In genomic region chr5:124989724-124990123, GRCm38 (mm10) we compare ENCODE assay signal across 22 mouse cellular contexts. TPM values are rescaled to one million over a fixed set of nuclear protein-coding genes. Genes with fewer than 3 reads are reported as not detected.
A peak's percentile ranks its signal among the peaks of the same experiment; 100 is the strongest.
DNase-seq lines count a peak whose midpoint lies in the region; ATAC-seq and TF ChIP-seq lines count a peak whose summit lies in the region.
"Had no signal": no experiment of that assay in that cellular context is flagged by ENCODE, and none has a peak within 500 bp of the region (broad histone marks: within the 10 kb centered on the region; RNA-seq: fewer than 3 reads in every experiment).

No protein-coding gene starts in this region.

- 0 out of 2 replicates have a peak, but pooled peaks cover 6% of the 10 kb centered on the region for H3K27me3 ChIP-seq in heart, embryonic 12.5 days (replicated peaks)
- H3K27me3 ChIP-seq: embryonic facial prominence, embryonic 13.5 days; Patski had no signal

- no peak for ATAC-seq in heart, embryonic 12.5 days (ENCODE audit: insufficient number of reproducible peaks, low FRiP score)
- ATAC-seq: CD4-positive, CD25-positive, alpha-beta regulatory T cell, adult 4 months; forebrain, embryonic 14.5 days; hindbrain, postnatal 0 days; intestine, postnatal 0 days; Patski had no signal

- no peak overlapping the region for H3K9ac ChIP-seq in heart, embryonic 12.5 days
- H3K9ac ChIP-seq: embryonic facial prominence, embryonic 13.5 days had no signal

- intact Hi-C loops in left cerebral cortex, adult 2 months (cut with DNase I): no loop called here

- 64% methylated on average over 2 of the region's 2 CpGs for WGBS in heart, embryonic 12.5 days

- no peak overlapping the region for H3K27ac ChIP-seq in heart, embryonic 12.5 days (ENCODE audit: poor library complexity, severe bottlenecking)
- H3K27ac ChIP-seq in left cerebral cortex, adult 2 months: no peak overlapping the region
- H3K27ac ChIP-seq: embryonic facial prominence, embryonic 13.5 days; hindbrain, embryonic 10.5 days; hindbrain, postnatal 0 days had no signal

- TF ChIP-seq CTCF in left cerebral cortex, adult 2 months (IDR thresholded peaks at IDR 0.05): no peak

- H3K9me3 ChIP-seq in heart, embryonic 12.5 days (replicated peaks): no peaks in the 10 kb centered on the region
- H3K9me3 ChIP-seq: embryonic facial prominence, embryonic 13.5 days; hindbrain, embryonic 10.5 days had no signal

- H3K4me2 ChIP-seq in heart, embryonic 12.5 days: no peak overlapping the region
- H3K4me2 ChIP-seq: embryonic facial prominence, embryonic 13.5 days had no signal

- peak; percentile 96 for DNase-seq in heart, adult 11 months
- peak; percentile 62 for DNase-seq in kidney, adult 9 months
- DNase-seq in kidney, adult 18-20 months: no peak
- DNase-seq in adipocyte (ENCODE audit: low spot score): peak; percentile 81
- DNase-seq in kidney, postnatal 36 days: peak; percentile 39 to 69
- DNase-seq in gastrocnemius, adult 8-10 months (ENCODE audit: low spot score in 2 of 2): no peak
- DNase-seq in left cerebral cortex, adult 2 months (ENCODE audit: extremely low spot score in 1 of 2, low spot score in 2 of 2): no peak
- DNase-seq: adrenal gland, postnatal 14 days; cerebellum, adult 11 months; left cerebral cortex, postnatal 4 days; liver; right cerebral cortex, postnatal 25 days; thymus, adult 18-20 months; thymus, postnatal 4 days had no signal

- peaks cover 15% of the 10 kb centered on the region for H3K4me1 ChIP-seq in heart, embryonic 12.5 days (replicated peaks)
- H3K4me1 ChIP-seq: embryonic facial prominence, embryonic 13.5 days had no signal

- H3K36me3 ChIP-seq in heart, embryonic 12.5 days: no peaks in the 10 kb centered on the region
- H3K36me3 ChIP-seq: embryonic facial prominence, embryonic 13.5 days; hindbrain, embryonic 10.5 days had no signal

- H3K4me3 ChIP-seq in heart, embryonic 12.5 days: no peak overlapping the region
- H3K4me3 ChIP-seq in left cerebral cortex, adult 2 months: no peak overlapping the region
- H3K4me3 ChIP-seq: embryonic facial prominence, embryonic 13.5 days; hindbrain, embryonic 10.5 days had no signal

RNA-seq across cellular contexts. Expression of gene Rflna, which starts 13.3 kb away (rescaled TPM):
- 1.2 and 1.6 TPM in 2 replicates for polyA plus RNA-seq in heart, embryonic 12.5 days (2016; fragmentation: Nextera tagmentation; extraction: Ambion mirVana)
- total RNA-seq in gastrocnemius, adult 8-10 months (2022): under 1 TPM in 1 of 4 experiments, not detected in 3; 0.19 TPM
- 1 to 10 TPM in 1 of 2 experiments, not detected in 1; 1.0 TPM for total RNA-seq in left cerebral cortex, adult 2 months (2021)
- polyA plus RNA-seq: CD4-positive, CD25-positive, alpha-beta regulatory T cell, adult 4 months had no signal

Comparison
In these comparisons a context has a peak if more than half of its experiments do, and no peak if none do; other contexts are left out.
1. DNase-seq: peak in heart, adult 11 months (single experiment), kidney, adult 9 months (single experiment), adipocyte (single experiment) and kidney, postnatal 36 days (2 of 2); none in kidney, adult 18-20 months (single experiment), gastrocnemius, adult 8-10 months (0 of 2) and left cerebral cortex, adult 2 months (0 of 2).